Mouse (Mus musculus): ENCODE data around the gene Gm20852. TPM values are rescaled to one million over a fixed set of nuclear protein-coding genes. Genes with fewer than 3 reads are reported as not detected.

The Gm20852 gene
- not detected in 2 replicates for polyA plus RNA-seq (2012; rRNA removed; ENCODE audit: low replicate concordance)

GRCm38 (mm10) chrY:66742023-66742422, at the start of gene Gm20852:
Gene Gm20852 (minus strand): TSS chrY:66742123.

